Mouse (Mus musculus) liver, adult 2 months (tissue): ENCODE measurements around the gene Ccdc60.

ENCODE experiments used
- CTCF ChIP-seq: fragments of 200-500 bp; IDR thresholded peaks from 2 replicates; pipeline ENCODE4 v1.5.1; 2011; ENCODE audit warnings: low read depth, low read length, control low read depth
- POLR2A ChIP-seq: fragments of 200-500 bp; IDR thresholded peaks from 2 replicates; pipeline ENCODE4 v1.6.1; 2011; ENCODE audit warnings: low read length, control low read depth; ENCODE audit not compliant: insufficient read depth; ENCODE audit errors: extremely low read depth

- TF ChIP-seq CTCF (no peak), POLR2A (no peak)
These were observed 34.9 kb downstream of the Ccdc60 start for GRCm38 (mm10) chr5:116253914-116254313.
